Mouse (Mus musculus): ENCODE measurements around the gene Hagh.
A peak's percentile ranks its signal among the peaks of the same experiment; 100 is the strongest.

Hagh gene

DNA sequence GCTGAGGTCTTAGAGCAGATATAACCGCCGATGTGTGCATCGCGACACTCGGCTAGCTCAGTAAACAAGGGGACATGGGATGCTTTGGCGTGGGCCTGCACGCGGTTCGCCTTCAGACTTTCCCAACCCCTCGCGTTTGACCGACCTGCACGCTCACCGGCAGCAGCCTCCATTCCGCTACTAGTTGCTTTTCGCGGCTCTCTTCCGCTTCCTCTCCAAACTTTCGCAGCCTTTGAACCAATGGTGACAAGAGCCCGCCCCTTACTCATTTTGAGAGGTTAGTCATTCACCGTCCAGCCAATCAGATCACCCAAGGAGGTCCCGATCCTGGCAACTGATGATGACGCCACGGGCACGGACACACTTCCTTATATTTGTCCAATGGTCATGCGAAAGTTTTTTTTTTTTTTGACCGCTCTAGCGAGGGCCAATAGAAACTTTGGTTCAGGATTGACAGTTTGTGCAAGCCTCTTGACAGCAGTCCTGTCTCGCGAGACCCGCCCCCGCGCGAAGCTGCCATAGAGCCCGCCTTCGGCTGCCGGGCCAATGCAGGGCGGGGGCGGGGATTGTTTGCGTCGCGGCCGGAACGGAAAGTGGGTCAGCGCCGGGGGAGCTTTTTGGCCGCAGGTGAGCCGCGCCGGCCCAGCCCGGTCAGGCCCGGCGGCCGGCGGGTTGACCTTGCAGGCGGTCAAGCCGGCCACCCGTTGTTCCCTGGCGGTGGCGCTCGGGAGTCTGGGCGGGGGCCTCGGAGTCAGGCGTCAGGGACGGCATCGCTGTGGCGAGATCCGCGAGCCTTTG is 46.4 kb downstream of the Hagh start, which contains the start of the genes Nubp2 and Spsb3:
Gene Nubp2, minus strand, starts transcription at position 216 of the 798 bp plus-strand sequence.
Gene Spsb3, plus strand, starts transcription at position 510 of the 798 bp plus-strand sequence.
- DNase-seq (ENCODE audit: low spot score), result peak; percentile 100

DNA sequence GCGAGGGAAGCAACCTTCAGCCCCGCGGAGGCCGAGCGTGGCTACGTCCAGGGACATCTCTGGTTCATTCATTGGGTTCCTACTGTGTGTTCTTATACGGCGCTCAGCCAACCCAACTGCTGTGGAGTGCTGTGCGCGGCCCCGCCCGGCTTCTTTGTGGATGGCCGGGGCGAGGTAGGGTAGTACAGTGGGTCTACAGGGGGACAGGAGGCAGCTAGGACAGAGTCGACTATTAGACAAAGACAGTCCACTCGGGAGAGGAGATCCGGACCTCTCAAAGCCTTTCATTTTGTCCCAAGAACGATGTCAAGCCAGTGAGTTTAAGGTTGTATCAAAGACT is 47.0 kb downstream of the Hagh start:
- no peak for DNase-seq (ENCODE audit: low spot score)

DNA sequence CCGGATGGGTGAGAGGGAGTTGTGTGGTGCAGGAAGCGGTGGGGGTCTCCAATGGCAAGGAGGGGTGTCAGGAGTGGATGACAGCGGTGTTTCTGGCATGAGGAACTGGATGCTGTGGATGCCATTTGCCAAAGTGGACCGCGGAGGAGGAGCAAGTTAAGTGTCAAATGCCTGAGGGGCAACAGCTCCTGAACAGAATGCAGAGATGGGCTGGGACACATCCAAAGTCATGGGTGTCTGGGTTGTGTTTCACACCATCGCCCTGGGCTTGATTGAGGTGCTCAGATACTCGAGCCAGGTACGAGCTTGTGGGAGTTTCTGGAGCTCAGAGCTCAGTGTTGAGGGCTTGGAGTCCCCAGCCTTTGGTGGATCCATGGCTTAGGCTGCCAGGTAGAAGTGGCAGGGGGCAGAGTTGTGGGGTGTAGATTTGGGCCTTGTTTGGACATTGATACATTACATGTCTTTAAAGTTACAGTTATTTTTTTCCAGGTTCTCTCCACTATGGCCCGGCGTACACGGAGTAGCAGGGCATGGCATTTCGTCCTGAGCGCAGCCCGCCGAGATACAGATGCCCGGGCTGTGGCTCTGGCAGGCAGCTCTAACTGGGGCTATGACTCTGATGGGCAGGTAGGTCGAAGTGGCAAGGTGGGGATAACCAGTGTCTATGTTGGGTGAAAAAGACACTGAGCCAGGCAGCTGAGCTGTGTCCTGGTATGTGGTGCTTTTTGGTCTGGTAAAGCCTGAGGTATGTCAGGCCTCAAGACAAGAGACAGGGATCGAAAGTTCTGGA is 47.5 kb downstream of the Hagh start:
- DNase-seq (ENCODE audit: low spot score), result no peak

DNA sequence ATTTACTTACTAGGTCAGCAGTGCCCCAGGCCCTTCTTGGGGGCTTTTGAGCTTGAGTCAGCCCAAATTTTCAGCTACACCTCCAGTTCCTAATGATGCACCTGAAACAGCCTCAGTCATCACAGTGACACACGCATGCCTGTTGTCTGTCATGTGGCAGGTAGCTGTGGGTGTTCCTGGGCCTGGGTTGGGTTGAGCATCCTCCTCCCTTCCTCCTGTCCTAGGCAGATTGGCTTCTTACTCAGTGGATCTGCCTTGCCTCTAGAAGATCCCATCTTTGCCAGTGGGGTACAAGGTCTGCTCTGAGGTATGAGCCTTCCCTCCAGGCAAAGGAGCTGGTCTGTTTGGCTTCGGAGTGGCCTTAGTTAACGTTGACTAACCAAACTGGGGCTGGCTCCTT is 48.9 kb downstream of the Hagh start:
- no peak for DNase-seq (ENCODE audit: low spot score)

DNA sequence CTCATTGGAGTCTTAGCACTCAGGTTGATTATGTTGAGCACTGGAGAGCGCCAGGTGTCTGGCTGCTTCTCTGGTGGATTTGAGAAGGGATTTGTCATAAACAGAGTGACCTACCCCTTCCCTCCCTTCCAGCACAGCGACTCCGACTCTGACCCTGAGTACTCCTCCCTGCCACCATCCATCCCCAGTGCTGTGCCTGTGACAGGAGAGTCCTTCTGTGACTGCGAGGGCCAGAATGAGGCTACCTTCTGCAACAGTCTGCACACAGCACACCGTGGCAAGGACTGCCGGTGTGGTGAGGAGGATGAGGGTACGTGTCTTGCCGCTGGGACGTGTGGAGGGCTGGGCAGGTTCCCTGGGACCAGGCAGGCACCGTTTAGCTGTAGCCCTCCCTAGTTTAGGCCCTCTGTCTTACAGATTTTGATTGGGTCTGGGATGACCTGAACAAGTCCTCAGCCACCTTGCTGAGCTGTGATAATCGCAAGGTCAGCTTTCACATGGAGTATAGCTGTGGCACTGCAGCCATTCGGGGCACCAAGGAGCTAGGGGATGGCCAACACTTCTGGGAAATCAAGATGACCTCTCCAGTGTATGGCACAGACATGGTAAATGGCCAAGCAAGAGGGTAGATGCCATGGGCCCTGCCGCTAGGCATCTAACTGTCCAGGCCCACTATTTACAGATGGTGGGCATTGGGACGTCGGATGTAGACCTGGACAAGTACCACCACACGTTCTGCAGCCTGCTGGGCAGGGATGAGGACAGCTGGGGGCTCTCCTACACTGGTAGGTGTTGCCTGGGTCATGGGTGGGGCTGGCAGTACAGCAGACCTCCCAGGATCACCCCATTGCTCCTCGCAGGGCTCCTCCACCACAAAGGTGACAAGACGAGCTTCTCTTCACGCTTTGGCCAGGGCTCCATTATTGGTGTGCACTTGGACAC is 50.5 kb downstream of the Hagh start:
- no peak for DNase-seq (ENCODE audit: low spot score)

DNA sequence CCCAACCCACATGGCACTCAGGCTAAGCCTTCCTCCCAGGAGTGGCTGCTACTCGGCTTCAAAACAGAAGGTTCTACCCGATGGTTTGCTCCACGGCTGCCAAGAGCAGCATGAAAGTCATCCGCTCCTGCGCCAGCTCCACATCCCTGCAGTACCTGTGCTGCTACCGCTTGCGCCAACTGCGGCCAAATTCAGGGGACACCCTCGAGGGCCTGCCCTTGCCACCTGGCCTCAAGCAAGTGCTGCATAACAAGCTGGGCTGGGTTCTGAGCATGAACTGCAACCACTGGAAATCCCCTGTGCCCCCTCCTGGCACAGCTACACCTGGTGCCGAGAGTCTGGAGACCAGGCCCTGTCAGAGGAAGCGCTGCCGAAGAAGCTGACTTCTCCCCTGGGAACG is 51.4 kb downstream of the Hagh start:
- no peak for DNase-seq (ENCODE audit: low spot score)

DNA sequence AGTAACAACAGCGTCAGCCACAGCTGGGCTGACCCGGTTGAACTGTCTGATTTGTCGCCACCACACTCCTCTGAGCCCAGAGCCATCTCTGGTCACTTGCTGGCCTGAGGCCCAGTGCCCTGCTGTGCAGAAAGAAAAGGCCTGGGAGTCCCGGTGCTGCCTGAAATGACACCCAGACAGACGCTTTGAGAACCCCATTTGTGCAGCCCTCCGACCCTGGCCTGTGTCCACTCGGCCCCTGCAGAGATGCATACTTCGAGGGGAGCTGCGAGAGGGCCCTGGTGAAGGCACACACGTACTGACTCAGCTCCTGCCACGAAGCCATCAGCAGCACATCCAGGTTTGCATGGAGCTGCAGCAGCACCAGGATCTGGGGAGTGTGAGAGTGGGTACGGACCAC is 52.8 kb downstream of the Hagh start:
- no peak for DNase-seq (ENCODE audit: low spot score)

DNA sequence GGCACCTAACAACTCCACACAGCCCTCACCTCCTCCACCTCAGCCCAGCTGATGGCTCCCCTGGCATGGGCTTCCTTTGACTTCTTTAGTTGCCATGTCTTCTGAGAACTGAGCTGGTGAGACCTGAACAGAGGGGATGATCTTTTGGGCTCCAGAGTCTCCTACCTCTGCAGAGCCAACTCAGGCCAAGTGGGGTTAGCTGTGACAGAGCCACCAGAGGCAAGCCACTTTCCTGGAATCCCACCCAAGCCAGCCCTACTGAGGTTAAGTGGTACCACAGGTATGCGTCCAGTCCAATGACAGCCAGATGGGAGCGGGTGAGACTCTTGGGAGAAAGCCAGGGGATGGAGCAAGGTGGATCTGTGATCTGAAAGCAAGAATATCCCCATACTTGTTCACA is 53.3 kb downstream of the Hagh start:
- no peak for DNase-seq (ENCODE audit: low spot score)

DNA sequence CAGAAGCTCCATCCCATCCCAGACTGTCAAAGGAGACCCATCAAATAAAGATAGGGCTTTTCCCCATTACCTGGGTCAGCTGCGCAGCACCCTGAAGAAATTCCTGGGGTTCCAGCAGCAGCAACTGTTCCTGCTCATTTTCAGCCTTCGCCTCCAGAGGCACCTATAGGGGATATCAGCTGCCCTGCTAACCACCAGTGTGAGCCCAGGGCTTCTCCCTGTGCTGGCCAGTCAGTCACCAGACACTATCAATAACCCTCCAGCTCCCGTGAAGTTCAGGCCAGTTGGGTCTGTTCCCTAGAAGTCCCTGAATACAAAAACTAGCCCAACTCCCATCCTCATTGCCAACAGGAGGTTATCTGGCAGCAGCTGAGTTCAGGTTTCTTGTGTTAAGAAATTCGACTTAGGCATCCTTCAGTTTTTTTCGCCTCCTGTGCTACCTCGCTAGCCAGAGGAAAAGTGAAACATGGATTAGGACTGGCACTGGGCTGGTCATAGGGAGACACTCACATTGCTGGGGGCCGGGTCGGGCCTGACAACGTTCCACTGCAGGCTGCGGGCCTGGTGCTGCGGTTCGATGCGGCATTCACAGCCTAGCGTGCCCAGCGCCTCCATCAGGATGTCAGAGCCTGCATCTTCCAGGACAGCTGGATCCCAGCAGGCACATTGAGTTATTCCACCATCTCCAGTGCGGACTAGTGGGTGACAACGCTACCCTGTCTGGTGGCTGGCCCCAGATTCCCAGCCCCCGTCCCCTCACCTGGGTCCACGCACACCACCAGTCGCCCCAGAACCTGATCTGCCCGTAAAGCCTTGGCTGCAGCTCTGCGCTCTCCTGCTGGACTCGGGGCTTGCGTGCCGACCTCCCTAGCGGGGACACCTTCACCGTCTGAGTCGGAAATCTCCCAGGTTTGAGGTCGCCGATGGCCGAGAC is 54.4 kb downstream of the Hagh start:
- DNase-seq (ENCODE audit: low spot score), result no peak

DNA sequence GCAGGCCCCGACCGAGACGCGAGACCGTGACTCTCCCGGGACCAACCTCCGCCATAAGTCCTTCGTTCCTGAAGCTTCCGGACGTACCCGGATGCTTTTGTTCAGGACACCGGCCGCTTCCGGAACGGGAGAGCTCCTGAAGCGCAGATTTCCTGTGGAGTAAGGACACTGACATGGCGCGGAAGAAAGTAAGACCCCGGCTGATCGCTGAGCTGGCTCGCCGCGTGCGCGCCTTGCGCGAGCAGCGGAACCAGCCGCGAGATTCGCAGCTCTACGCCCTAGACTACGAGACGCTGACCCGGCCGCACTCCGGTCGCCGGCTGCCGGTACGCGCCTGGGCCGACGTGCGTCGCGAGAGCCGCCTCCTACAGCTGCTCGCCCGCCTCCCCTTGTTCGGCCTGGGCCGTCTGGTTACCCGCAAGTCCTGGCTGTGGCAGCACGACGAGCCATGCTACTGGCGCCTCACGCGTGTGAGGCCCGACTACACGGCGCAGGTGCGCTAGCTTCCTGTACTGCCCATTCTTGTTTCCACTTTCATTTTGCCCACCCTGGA is 55.1 kb downstream of the Hagh start, which contains the start of the genes Eme2 and Mrps34:
Gene Eme2, minus strand, starts transcription at position 93 of the 553 bp plus-strand sequence.
Gene Mrps34, plus strand, starts transcription at position 122 of the 553 bp plus-strand sequence.
- DNase-seq (ENCODE audit: low spot score), result peak; percentile 85

DNA sequence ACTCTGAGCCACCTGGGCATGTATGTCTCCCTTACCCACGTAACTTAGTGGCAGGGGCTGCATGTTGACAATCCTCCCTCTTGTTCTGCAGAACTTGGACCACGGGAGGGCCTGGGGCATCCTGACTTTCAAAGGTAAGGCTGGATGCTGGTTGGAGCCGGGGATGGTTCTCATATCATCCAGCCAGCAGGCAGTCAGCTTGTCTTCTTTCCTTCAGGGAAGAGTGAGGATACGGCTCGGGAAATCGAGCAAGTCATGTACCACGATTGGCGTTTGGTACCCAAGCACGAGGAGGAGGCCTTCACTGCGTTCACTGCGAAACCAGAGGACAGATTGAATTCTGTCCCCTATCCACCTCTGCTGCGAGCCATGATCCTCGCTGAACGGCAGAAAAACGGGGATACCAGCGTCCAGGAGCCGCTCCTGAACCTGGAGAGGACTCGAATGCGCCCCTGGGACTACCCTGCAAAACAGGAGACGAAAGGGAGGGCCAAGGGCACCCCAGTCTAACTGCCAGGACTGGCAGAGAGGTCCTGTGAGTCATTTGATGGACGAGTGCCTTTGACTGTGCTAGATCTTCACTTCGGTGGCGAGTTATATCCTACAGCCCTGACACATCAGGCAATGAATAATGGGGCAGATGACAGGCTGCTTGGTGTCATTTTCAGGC is 55.8 kb downstream of the Hagh start:
- DNase-seq (ENCODE audit: low spot score), result no peak

DNA sequence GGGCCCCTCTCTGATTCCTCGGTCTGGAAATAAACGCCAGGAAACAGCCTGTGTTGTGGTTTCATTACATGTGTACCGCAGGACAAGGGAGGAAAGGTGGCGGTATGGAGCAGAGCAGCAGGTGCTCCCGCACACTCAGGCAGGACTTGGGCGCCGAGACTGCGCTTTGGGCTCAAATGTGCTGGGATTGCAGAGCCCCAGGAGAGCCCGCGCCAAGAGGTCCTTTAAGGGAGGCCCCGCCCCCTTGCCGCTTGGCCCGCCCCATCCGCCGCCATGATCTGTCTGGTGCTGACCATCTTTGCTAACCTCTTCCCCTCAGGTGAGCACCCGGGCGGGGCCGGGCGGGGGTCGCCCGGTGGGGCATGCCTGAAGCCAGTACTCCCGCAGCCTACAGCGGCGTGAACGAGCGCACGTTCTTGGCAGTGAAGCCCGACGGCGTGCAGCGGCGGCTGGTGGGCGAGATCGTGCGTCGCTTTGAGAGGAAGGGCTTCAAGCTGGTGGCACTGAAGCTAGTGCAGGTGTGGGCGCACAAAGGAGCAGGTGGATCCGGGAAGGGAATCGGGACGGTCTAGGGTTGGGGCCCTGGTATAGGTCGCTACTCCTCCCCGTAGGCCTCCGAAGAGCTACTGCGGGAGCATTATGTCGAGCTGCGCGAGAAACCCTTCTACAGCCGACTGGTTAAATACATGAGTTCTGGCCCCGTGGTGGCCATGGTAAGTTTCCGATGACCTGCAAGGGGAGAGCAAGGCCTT is 56.5 kb downstream of the Hagh start, which contains the start of gene Nme3:
Gene Nme3, plus strand, starts transcription at position 260 of the 752 bp plus-strand sequence.
- DNase-seq (ENCODE audit: low spot score), result peak; percentile 68

DNA sequence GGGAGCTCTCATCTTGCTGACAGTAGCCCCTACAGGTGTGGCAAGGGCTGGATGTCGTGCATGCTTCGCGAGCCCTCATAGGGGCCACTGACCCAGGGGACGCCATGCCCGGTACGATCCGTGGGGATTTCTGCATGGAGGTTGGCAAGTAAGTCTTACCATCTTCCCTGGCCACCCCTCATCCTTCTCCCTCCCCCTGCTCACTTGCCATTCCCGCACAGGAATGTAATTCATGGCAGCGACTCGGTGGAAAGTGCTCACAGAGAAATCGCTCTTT is 57.0 kb downstream of the Hagh start:
- no peak for DNase-seq (ENCODE audit: low spot score)

DNA sequence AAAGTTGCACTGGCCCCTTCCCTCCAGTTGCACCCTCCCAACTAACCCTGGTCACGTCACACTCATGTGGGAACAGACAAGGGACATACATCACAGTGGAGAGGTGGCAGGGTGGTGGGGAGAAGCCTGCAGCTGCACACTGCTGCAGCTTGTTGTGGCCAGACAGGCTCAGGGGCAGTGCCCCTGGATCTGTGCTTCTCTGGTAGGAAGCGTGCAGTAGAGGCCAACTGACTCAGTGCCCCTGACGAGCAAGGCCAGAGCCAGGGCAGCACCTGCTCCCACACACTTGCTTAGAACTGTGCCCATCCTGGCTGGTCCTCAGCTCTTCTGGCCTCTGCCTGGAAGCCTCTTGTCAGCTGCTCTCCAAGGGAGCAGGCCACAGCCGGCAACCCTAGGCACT is 57.7 kb downstream of the Hagh start:
- DNase-seq (ENCODE audit: low spot score), result no peak

DNA sequence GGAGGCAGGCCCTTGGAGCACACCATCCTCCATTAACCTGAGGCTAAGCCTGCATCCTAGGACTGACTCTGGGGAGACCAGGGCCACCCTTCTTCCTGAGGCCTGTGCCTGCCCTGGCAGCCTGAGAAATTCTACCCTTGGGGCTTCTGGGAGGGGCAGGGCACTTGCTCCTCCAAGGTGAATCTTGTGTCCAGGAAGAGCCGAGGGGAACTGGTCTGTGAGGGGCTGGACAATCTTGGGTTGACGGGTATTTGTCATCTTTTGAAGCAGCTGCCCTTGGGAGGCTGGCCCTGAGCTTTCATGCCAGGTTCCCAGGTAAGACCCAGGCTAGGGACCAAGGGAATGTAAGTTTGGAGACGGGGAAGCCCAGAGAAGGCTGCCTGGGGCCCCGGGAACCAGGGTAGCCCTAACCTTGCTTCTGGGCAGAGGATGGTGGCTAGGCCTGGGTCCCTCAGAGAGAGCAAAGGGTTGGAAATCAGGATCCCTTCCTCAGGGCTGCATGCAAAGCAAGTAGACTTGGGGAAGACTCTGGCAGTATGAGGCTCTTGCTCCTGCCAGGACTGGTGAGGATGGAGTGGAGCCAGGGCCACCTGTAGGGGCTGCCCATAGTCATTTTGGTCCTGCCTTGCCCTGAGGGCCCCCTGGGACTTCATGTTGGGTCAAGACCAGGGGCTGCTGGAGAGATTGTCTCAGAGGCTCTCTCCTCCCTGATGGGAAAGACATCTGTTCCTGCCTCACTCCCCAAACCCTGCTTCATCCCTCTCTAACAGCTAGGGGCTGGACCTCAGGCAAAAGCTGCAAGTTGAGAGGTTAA is 58.3 kb downstream of the Hagh start:
- DNase-seq (ENCODE audit: low spot score), result no peak

DNA sequence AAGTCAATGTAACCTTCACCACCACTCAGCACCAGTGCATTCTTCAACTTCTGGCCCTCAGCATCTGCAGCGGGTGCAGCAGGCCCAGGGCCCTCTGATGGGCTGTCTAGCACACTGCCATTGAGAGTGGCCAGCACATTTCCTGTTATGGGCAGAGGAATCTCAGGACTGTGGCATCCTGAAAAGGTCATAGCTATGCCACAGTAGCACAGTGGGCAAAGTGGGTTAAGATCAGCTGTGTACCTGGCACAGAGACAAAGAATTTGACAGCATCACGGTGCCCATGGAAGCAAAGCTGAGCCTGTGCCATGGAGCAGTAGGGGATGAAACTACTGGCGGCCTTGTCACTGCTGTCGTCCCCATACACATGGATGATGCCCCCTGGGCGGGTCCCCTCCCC is 59.2 kb downstream of the Hagh start:
- DNase-seq (ENCODE audit: low spot score), result no peak

DNA sequence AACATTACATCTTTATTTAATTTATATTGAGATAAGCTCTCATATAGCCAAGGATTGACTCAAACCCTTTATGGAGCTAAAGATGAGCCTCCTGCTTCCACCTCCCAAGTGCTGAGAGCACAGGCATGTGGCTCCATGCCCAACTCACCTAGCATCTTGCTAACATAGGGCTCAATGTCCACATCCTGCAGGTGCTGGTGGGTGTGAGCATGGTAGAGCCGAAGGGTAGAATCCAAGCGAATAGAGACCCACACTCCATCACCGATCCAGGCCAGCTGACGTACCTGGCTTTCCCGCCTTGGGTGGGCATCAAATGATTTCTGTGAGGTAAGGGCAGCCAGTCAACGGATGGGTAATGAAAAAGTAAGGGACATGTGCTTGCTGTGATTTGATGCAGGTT is 60.1 kb downstream of the Hagh start:
- DNase-seq (ENCODE audit: low spot score), result no peak

DNA sequence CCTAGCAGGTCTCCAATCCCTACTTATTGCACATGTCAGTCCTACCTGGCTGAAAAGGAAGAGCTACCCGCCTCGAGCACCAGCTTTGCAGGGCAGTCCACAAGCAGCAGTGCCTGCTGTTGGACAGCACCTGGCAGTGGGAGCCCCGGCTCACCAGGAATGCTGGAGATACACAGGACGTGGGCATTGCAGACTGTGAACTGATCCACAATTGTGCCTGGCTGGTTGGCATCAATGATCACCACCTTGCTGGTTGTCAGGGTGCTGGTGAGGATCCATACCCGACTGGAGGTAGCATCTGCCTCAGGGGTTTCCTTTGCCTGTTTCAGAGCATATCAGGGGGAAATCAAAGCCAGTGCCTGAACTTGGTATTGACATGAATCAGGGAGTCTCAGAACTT is 62.2 kb downstream of the Hagh start:
- no peak for DNase-seq (ENCODE audit: low spot score)
